Mouse (Mus musculus) R1 (cell line): ENCODE measurements around the gene Adamts14.
A peak's percentile ranks its signal among the peaks of the same experiment; 100 is the strongest.

ENCODE experiments used
- DNase-seq: peaks from one replicate; pipeline ENCODE4 v3.0.0-alpha.2; 2018; ENCODE audit warnings: low read depth, low spot score

Gene Adamts14

GRCm38 (mm10) chr10:61273081-61273843 lies at the start of gene Adamts14:
TSS of gene Adamts14 (minus strand) at chr10:61273438.
- peak; percentile 68 for DNase-seq

DNA sequence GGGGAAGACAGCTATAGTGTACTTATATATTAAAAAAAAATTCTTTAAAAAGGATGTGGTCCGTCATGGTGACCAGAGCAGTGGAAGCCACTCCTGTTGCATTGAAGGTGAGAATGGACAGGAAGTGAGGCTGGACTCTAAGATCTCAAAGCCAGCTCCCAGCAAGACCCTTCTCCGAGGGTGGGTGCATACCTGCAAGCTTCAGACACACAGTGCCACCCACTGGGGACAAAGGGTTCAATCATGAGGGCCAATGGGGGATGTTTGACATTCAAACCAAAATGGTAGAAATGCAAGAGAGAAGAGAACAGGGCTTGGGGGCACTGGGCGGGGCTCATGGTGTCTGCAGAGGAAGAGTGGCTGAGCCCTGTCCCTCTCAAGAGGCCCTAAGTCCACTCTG lies 45.3 kb upstream of the Adamts14 start:
- peak; percentile 31 for DNase-seq

DNA sequence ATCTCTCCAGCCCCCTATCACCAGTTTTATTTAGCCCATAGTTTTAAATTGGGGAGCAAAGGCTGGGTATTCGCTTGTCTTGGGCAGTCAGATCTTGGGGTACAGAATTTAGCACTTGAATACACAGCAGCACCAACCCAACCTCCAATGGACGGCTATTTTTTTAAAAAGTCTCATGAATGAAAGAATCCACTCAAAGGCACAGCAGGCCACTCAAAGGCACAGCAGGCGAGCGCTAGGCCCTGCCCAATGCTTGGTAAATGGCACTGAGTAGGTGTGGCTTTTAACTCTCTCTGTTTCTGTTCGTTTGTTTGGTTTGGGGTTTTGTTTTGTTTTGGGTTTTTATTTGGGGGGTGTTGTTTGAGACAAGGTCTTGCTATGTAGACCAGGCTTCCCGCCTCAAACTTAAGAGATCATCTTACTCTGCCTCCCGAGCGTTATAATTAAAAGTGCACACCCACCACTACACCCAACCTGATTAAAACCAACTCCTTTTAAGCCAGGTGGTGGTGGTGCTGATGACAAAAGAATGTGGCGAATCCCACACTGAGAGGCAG lies 42.2 kb upstream of the Adamts14 start:
- peak; percentile 96 for DNase-seq

- DNase-seq: no peak
These were observed 40.5 kb upstream of the Adamts14 start for GRCm38 (mm10) chr10:61313750-61314149.

- DNase-seq: no peak
These were observed 39.5 kb upstream of the Adamts14 start for GRCm38 (mm10) chr10:61312754-61313153.

GRCm38 (mm10) chr10:61312159-61312558 lies 38.9 kb upstream of the Adamts14 start:
- no peak for DNase-seq

DNA sequence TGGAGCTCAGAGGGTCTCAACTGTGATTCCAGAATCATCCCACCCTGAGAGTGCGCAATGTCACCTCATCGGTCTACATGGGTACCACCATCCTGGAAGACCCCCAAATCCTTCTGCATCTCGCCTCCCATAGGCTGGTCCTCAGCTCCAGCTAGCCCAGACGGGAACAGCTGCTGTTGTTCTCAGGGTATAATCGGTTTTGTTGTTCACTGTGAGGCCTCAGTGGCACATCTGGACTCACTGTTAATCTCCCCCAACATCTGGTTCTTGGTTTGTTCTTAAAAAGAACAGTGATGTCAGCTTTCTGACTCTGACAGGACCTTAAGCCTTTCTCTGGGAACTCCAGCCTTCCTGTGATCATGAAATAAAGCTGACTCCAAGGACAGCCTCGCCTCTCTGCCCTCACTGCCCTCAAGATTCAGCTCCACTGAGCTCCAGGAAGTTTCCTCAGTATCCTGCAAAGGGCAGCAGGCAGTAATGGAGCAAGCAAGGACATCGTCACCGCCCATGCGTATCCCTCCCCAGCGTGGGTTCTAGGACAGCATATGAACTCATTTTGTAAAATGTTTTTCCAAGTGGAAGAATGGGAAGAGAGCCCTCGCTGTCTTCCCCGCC lies 35.6 kb upstream of the Adamts14 start:
- no peak for DNase-seq

DNA sequence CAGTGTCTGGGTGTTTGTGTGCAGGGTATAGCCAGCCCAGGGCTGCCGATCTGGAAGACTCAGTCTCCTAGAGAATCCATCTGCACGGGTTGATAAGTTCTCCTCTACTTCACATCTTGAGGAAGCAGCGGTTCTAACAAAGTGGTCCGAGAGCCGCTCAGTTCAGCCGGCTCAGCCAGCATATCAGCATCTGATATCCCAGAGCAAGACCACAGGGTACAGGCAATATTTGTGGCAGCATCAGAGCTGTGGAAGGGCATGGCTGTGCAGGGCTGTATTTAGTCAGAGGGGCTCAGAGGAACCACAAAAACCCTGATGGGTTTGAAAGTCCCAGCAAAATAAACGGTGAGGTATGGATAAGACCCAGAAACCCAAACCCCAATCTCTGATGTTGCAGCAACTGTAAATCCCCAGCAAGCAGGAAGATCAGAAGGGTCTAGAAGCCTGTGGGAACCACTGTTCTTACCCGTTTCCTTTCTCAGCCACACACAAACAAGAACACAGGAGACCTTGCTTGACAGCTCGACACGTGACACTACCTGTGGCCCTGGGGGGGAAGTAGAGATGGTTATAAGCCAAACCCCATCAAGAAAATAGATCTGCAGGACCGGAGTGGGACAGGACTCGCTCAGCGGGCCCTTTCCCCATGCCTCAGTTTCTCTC lies 32.8 kb upstream of the Adamts14 start:
- no peak for DNase-seq

GRCm38 (mm10) chr10:61304046-61304445 lies 30.8 kb upstream of the Adamts14 start:
- no peak for DNase-seq

- DNase-seq: no peak
These were observed 27.8 kb upstream of the Adamts14 start for GRCm38 (mm10) chr10:61300996-61301395.

DNA sequence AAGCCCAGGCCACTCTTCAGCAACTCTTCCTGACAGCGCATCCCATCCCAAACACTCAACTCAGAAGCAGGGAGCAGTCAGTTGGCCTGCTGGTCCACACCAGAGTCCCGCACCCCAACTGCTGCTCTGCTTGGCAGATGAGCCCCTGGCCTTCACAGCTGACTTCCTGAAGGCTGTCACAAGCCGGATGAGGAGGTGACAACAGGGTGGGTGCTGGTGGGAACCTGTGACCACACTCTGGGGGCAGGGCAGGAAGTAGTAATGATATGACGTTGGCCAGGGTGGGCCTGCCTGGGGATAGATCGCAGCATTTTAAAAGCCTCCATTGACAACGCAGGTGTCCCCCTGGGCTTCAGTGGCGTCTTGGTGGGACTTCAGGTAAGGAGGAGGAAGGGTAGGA lies 24.2 kb upstream of the Adamts14 start, which contains the start of gene Prf1:
Gene Prf1 (plus strand): TSS at position 357 of the 400 bp plus-strand sequence.
- DNase-seq: no peak

GRCm38 (mm10) chr10:61296713-61297445 lies 23.6 kb upstream of the Adamts14 start:
- no peak for DNase-seq

DNA sequence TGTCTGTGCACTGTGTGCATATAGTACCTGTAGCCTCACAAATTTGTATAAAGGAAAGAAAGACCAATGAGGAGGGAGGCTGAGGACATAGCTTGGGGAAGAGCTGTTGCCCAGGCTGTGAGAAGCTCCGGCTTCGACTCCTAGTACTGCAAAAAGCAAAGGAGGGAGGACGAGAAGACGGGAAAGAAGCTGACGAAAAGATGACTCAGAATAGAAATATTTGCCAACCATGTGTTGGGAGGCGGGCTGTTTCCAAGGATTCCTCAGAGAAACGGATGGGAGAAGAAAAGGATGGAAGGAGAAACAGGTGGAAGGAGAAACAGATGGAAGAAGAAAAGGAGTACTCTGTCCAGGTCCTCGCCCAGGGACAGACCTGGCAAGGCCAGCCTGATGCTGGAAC lies 21.0 kb upstream of the Adamts14 start:
- no peak for DNase-seq

- no peak for DNase-seq
These were observed 17.2 kb upstream of the Adamts14 start for GRCm38 (mm10) chr10:61290479-61290878.

DNA sequence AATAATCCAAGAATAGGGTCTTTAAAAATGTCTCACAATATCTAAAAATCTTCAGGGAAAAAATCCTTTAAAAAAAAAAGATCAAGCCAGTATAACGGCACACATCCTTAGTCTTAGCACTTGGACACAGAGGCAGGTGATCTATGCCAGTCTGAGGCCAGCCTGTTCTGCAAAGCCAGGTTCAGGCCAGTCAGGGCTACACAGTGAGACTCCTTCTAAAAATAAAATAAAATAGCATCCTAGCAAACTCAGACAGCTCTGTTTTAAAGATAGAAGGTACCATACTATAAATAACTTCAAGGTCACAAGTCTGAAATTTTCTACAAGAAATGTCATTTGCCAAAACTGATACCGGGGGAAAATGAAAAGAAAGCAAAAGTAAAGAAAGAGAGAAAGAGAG lies 16.8 kb upstream of the Adamts14 start:
- no peak for DNase-seq

GRCm38 (mm10) chr10:61286246-61286645 lies 13.0 kb upstream of the Adamts14 start:
- peak; percentile 72 for DNase-seq

GRCm38 (mm10) chr10:61285271-61285670 lies 12.0 kb upstream of the Adamts14 start:
- DNase-seq: no peak

DNA sequence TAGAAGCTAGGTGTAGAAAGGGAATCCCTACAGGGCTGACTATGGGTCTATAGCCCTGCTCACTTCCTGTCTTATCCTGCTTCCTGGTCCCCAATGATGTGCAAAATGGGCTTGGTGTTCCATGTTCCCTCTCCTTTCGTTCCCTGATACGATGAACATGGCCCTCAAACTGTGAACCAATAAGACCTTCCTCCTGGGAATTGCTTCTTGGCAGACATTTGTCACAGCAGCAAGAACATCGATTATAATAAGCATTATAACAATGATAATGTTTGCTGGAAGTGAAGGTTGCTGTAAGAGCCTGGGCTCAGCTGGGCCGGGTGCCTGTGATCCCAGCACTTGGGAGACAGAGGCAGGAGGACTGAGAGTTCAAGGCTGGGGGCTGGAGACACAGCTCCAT lies 11.1 kb upstream of the Adamts14 start:
- no peak for DNase-seq

DNA sequence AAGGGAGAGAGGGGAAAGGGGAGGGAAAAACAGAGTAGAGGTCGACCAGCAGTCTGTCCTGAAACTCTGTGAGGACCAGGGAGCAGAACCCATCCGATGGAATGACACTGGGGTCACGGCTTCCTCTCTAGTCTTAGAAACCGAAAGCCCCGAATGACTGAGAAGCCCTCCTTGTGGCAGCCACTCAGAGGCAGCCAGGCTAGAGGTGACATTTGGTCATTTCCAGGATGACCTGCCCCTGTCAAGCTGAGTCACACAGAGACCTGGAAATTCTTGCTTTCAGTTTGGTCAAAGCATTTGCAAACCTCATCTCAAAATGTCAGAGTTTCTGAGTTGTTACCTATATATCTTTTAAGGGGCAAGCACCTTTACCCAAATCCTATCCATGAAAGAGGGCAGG lies 7.9 kb upstream of the Adamts14 start:
- no peak for DNase-seq

DNA sequence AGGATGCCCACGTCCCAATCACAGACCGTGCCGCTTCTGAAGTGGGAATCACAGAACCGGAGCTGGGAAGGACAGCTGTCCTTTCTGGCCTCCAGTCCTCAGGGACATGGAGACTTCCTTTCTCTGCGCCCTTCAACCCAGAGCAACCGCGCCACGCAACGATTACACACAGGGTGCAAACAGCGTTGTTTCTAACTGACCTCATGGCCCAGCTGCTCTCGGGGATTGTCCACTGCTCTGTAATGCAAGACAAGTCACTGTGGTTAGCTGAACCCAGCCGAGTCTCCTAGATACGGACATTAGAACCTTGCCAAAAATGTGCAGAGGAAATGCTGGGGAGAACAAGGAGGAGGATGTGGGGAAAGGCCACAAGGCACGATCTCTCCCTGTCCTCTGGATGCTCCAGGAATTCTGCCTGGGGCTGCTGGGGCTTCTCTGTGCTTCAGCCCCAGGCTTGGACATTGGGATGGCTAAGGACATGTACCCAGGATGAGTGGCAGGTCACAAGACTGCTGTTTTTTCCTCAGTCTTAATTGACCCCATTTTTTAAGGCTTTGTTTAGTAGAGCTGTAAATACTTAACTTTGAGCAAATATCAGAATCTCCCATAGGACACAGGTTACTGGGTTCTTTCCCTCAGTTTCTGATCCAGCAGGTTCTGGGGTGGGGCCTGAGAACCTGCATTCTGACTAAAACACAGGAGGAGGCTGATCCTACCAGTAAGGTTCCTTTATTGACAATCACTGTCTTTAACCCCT lies 4.9 kb upstream of the Adamts14 start:
- no peak for DNase-seq

GRCm38 (mm10) chr10:61277051-61277450 lies 3.8 kb upstream of the Adamts14 start:
- DNase-seq: no peak
